Mouse (Mus musculus) spleen, adult 2 months (tissue): Measurements from ENCODE around the gene Rprm. TPM values are rescaled to one million over a fixed set of nuclear protein-coding genes. Genes with fewer than 3 reads are reported as not detected.

Experiments
- DNase-seq, 2 experiments: peaks; one replicate each; pipeline versions ENCODE4 v3.0.0 to v3.0.0-alpha.2; 2012 to 2021; ENCODE audit warnings: low spot score in 2 of 2, low read depth in 1 of 2
- H3K27ac ChIP-seq: fragments of 200-500 bp; 2 replicates; pipeline ENCODE4 v1.5.1; 2012; ENCODE audit warnings: low read length, inconsistent platforms; ENCODE audit not compliant: insufficient read depth
- H3K27me3 ChIP-seq: fragments of 200-500 bp; 2 replicates; pipeline ENCODE4 v1.6.1; 2012; ENCODE audit warnings: mild to moderate bottlenecking, moderate library complexity, low read length, inconsistent platforms; ENCODE audit not compliant: control insufficient read depth, insufficient read depth
- H3K36me3 ChIP-seq: fragments of 200-500 bp; 2 replicates; pipeline ENCODE4 v1.6.1; 2012; ENCODE audit warnings: mild to moderate bottlenecking, low read length, inconsistent platforms; ENCODE audit not compliant: control insufficient read depth, insufficient read depth
- H3K4me1 ChIP-seq: fragments of 200-500 bp; 2 replicates; pipeline ENCODE4 v1.6.1; 2011; ENCODE audit warnings: inconsistent platforms; ENCODE audit not compliant: control insufficient read depth, insufficient read depth, insufficient read length
- H3K4me3 ChIP-seq: fragments of 200-500 bp; 2 replicates; pipeline ENCODE4 v1.5.1; 2011; ENCODE audit warnings: mild to moderate bottlenecking, inconsistent platforms; ENCODE audit not compliant: insufficient read depth, insufficient read length; ENCODE audit errors: extremely low read depth
- CTCF ChIP-seq: fragments of 200-500 bp; IDR thresholded peaks from 2 replicates; pipeline ENCODE4 v1.5.1; 2011; ENCODE audit warnings: mild to moderate bottlenecking, inconsistent platforms; ENCODE audit not compliant: insufficient read depth, insufficient read length, insufficient replicate concordance; ENCODE audit errors: extremely low read depth
- POLR2A ChIP-seq: fragments of 200-500 bp; IDR thresholded peaks from 2 replicates; pipeline ENCODE4 v1.6.1; 2011; ENCODE audit warnings: low read depth, low read length, inconsistent platforms
- polyA plus RNA-seq: library from polyadenylated mRNA; depleted of rRNA; stranded (reverse); fragments of >200 nt; gene quantifications from 2 replicates; pipeline ENCODE4 v1.2.3, GENCODE M21; 2012

Gene Rprm
- polyA plus RNA-seq, 1 experiment = 0.34 TPM

- no peaks in the 10 kb centered on the region for H3K36me3 ChIP-seq
- H3K4me3 ChIP-seq = no peak overlapping the region
- H3K27me3 ChIP-seq = no peaks in the 10 kb centered on the region
- no peaks in the 10 kb centered on the region for H3K4me1 ChIP-seq
- no peak overlapping the region for H3K27ac ChIP-seq
- TF ChIP-seq POLR2A (no peak), CTCF (no peak)
- DNase-seq = no peak
These were observed 24.3 kb downstream of the Rprm start for GRCm38 (mm10) chr2:54061039-54061438.
